Mouse (Mus musculus) gastrocnemius, postnatal 4 days (tissue): ENCODE measurements around the gene Lrrc8c. TPM values are rescaled to one million over a fixed set of nuclear protein-coding genes. Genes with fewer than 3 reads are reported as not detected.

Source experiments
- DNase-seq, 2 experiments: peaks; one replicate each; pipeline ENCODE4 v3.0.0; 2021 to 2022; ENCODE audit warnings: low spot score in 2 of 2, mixed read lengths in 2 of 2
- long read RNA-seq, 2 experiments: library from polyadenylated mRNA; stranded (forward); transcript quantifications; one replicate each; pipeline ENCODE4 v2.0.0; 2021
- total RNA-seq, 2 experiments: library from RNA; stranded (reverse); gene quantifications; 2 replicates each; pipeline ENCODE4 v1.2.3; 2021

The Lrrc8c gene
- total RNA-seq: 10 to 100 TPM; 20.8 to 21.4 TPM
- long read RNA-seq, experiment 1, full-length matches to known transcripts: 15 of 17 reads
- long read RNA-seq, experiment 1, partial matches to known transcripts: 0 of 17 reads
- long read RNA-seq, experiment 1, other reads (novel, unspliced or antisense): 2 of 17 reads
- long read RNA-seq, experiment 2, full-length matches to known transcripts: 13 of 14 reads
- long read RNA-seq, experiment 2, partial matches to known transcripts: 0 of 14 reads
- long read RNA-seq, experiment 2, other reads (novel, unspliced or antisense): 1 of 14 reads

GRCm38 (mm10) chr5:105519096-105519975, at the start of gene Lrrc8c:
Lrrc8c (plus strand) TSS chr5:105519388.
- peak; percentile 84 to 85 for DNase-seq

- no peak for DNase-seq
Observed at GRCm38 (mm10) chr5:105472983-105473705, 46.0 kb upstream of the Lrrc8c start.

GRCm38 (mm10) chr5:105477527-105477926, 41.7 kb upstream of the Lrrc8c start:
- DNase-seq: no peak

- no peak for DNase-seq
Observed at GRCm38 (mm10) chr5:105479673-105480072, 39.5 kb upstream of the Lrrc8c start.

- DNase-seq: no peak
Observed at GRCm38 (mm10) chr5:105480561-105480960, 38.6 kb upstream of the Lrrc8c start.

- DNase-seq: no peak
Observed at GRCm38 (mm10) chr5:105483632-105484031, 35.6 kb upstream of the Lrrc8c start.

GRCm38 (mm10) chr5:105484247-105484646, 34.9 kb upstream of the Lrrc8c start:
- DNase-seq: no peak

GRCm38 (mm10) chr5:105484891-105485290, 34.3 kb upstream of the Lrrc8c start:
- no peak for DNase-seq

- no peak for DNase-seq
Observed at GRCm38 (mm10) chr5:105490211-105490610, 29.0 kb upstream of the Lrrc8c start.

- DNase-seq: no peak
Observed at GRCm38 (mm10) chr5:105491389-105491788, 27.8 kb upstream of the Lrrc8c start.

GRCm38 (mm10) chr5:105492367-105493246, 26.6 kb upstream of the Lrrc8c start:
- no peak for DNase-seq

- no peak for DNase-seq
Observed at GRCm38 (mm10) chr5:105493377-105493776, 25.8 kb upstream of the Lrrc8c start.

- no peak for DNase-seq
Observed at GRCm38 (mm10) chr5:105494246-105494917, 24.8 kb upstream of the Lrrc8c start.

GRCm38 (mm10) chr5:105494918-105495901, 24.0 kb upstream of the Lrrc8c start:
- DNase-seq: peak; percentile 57 to 78

- no peak for DNase-seq
Observed at GRCm38 (mm10) chr5:105496133-105496532, 23.1 kb upstream of the Lrrc8c start.

- no peak for DNase-seq
Observed at GRCm38 (mm10) chr5:105496586-105496985, 22.6 kb upstream of the Lrrc8c start.

GRCm38 (mm10) chr5:105498429-105499000, 20.7 kb upstream of the Lrrc8c start:
- DNase-seq: no peak

- DNase-seq: no peak
Observed at GRCm38 (mm10) chr5:105499396-105499795, 19.8 kb upstream of the Lrrc8c start.
